ENCODE assay signal across 8 mouse cellular contexts in genomic region chr14:32609392-32609791, GRCm38 (mm10). TPM values are rescaled to one million over a fixed set of nuclear protein-coding genes. Genes with fewer than 3 reads are reported as not detected.
DNase-seq lines count a peak whose midpoint lies in the region; ATAC-seq and TF ChIP-seq lines count a peak whose summit lies in the region.

No protein-coding gene starts in this region.

- H3K27ac ChIP-seq in heart, adult 2 months, result no peak overlapping the region
- H3K27ac ChIP-seq in testis, adult 2 months (ENCODE audit: control insufficient read depth, insufficient read depth, low read depth, low read length), result no peak overlapping the region
- no peak overlapping the region for H3K27ac ChIP-seq in kidney, postnatal 0 days

- intact Hi-C loops in heart, adult 2 months (cut with DNase I), result no loop called here
- intact Hi-C loops in heart, postnatal 25 days (cut with DNase I), result loop anchor here (2.0 to 10.0 kb wide), 3 partner anchors 108 to 595 kb away; no protein-coding TSS in a partner anchor

- H3K27me3 ChIP-seq in heart, adult 2 months (ENCODE audit: control insufficient read depth, insufficient read depth, low read length), result no peaks in the 10 kb centered on the region; the same call in 1 of the 2 replicates
- H3K27me3 ChIP-seq in testis, adult 2 months (ENCODE audit: control insufficient read depth, insufficient read depth, low read length), result no peaks in the 10 kb centered on the region
- no peaks in the 10 kb centered on the region; the same call in 1 of the 2 replicates for H3K27me3 ChIP-seq in kidney, postnatal 0 days (ENCODE audit: insufficient read depth, low read length)

- H3K79me2 ChIP-seq in heart, adult 2 months (replicated peaks; ENCODE audit: control insufficient read depth, insufficient read depth, low read length), result no peaks in the 10 kb centered on the region

- no peak overlapping the region for H3K4me3 ChIP-seq in heart, adult 2 months
- H3K4me3 ChIP-seq in testis, adult 2 months (ENCODE audit: control insufficient read depth, low read depth, low read length), result no peak overlapping the region
- no peak overlapping the region for H3K4me3 ChIP-seq in kidney, postnatal 0 days (replicated peaks; ENCODE audit: low read depth, low read length)

- H3K9me3 ChIP-seq in kidney, postnatal 0 days (replicated peaks; ENCODE audit: low read length), result no peaks in the 10 kb centered on the region

- H3K9ac ChIP-seq in heart, adult 2 months (ENCODE audit: low read depth, low read length), result no peak overlapping the region
- no peak overlapping the region for H3K9ac ChIP-seq in kidney, postnatal 0 days (ENCODE audit: low read depth, low read length)

- no peak for TF ChIP-seq EP300 in heart, adult 2 months (IDR thresholded peaks at IDR 0.05; ENCODE audit: insufficient read depth, low read depth, low read length)

- no peaks in the 10 kb centered on the region for H3K4me1 ChIP-seq in heart, adult 2 months (ENCODE audit: control insufficient read depth, insufficient read depth, low read length)
- H3K4me1 ChIP-seq in testis, adult 2 months (ENCODE audit: control insufficient read depth, insufficient read depth, low read length), result no peaks in the 10 kb centered on the region
- H3K4me1 ChIP-seq in kidney, postnatal 0 days (replicated peaks; ENCODE audit: insufficient read depth, low read length), result no peaks in the 10 kb centered on the region

- H3K36me3 ChIP-seq in heart, adult 2 months (ENCODE audit: control insufficient read depth, insufficient read depth, low read length), result no peaks in the 10 kb centered on the region
- H3K36me3 ChIP-seq in testis, adult 2 months (ENCODE audit: control insufficient read depth, insufficient read depth, low read length), result no peaks in the 10 kb centered on the region
- no peaks in the 10 kb centered on the region for H3K36me3 ChIP-seq in kidney, postnatal 0 days (ENCODE audit: insufficient read depth, low read length)

- TF ChIP-seq CTCF in heart, adult 2 months (IDR thresholded peaks at IDR 0.05), result peak; percentile 80
- TF ChIP-seq CTCF in testis, adult 2 months (IDR thresholded peaks at IDR 0.05; ENCODE audit: control insufficient read depth, insufficient read depth, insufficient replicate concordance, low read depth, low read length), result peak; percentile 89
- peak; percentile 74 for TF ChIP-seq CTCF in kidney, postnatal 0 days (IDR thresholded peaks at IDR 0.05; ENCODE audit: low read depth)

- DNase-seq in heart, adult 2 months, result peak in 1 of 2 experiments; percentile 41
- no peak for DNase-seq in heart, postnatal 25 days (ENCODE audit: low spot score)
- no peak for DNase-seq in testis, postnatal 14 days (ENCODE audit: low spot score)
- DNase-seq in cerebellum, postnatal 36 days, result peak; percentile 40 to 49
- peak; percentile 40 for DNase-seq in kidney, postnatal 0 days (ENCODE audit: low spot score)
- DNase-seq in naive thymus-derived CD4-positive, alpha-beta T cell, adult 2 months (ENCODE audit: low read depth), result peak; percentile 7

- 30% methylated on average over 3 of the region's 3 CpGs for WGBS in heart, adult 2 months
- WGBS in kidney, postnatal 0 days, result 20% methylated on average over 3 of the region's 3 CpGs

- no peak for TF ChIP-seq POLR2A in heart, adult 2 months (IDR thresholded peaks at IDR 0.05; ENCODE audit: insufficient read depth, low read depth, low read length)
- no peak for TF ChIP-seq POLR2A in testis, adult 2 months (IDR thresholded peaks at IDR 0.05; ENCODE audit: control insufficient read depth, low read depth, low read length)

- H3K4me2 ChIP-seq in kidney, postnatal 0 days (ENCODE audit: low read length), result no peak overlapping the region

- ATAC-seq in kidney, postnatal 0 days (replicated peaks; ENCODE audit: low FRiP score, low read depth), result peak; percentile 46; the same call in 1 of the 2 replicates
- ATAC-seq in inflammation-experienced regulatory T-cells, adult 6 months, result no peak

RNA-seq across cellular contexts. Expression of gene Prrxl1, which starts 10.2 kb away (rescaled TPM):
- total RNA-seq in heart, adult 2 months (2021), result not detected
- not detected in 2 replicates for polyA plus RNA-seq in heart, adult 2 months (2012; rRNA removed)
- total RNA-seq in heart, postnatal 25 days (2021), result not detected
- not detected in 2 replicates for polyA plus RNA-seq in testis, adult 2 months (2012; rRNA removed)
- 0.04 TPM in 1 of 2 replicates, not detected in the other for polyA plus RNA-seq in kidney, postnatal 0 days (2015; fragmentation: Nextera tagmentation; extraction: Ambion mirVana)
- under 1 TPM in 1 of 3 experiments, not detected in 2; 0.26 TPM for polyA plus RNA-seq in inflammation-experienced regulatory T-cells, adult 6 months (2017; shearing (Covaris generic))

Comparison
In these comparisons a context has a peak if more than half of its experiments do, and no peak if none do; other contexts are left out.
1. DNase-seq: peak in cerebellum, postnatal 36 days (2 of 2), kidney, postnatal 0 days (single experiment) and naive thymus-derived CD4-positive, alpha-beta T cell, adult 2 months (single experiment); none in heart, postnatal 25 days (single experiment) and testis, postnatal 14 days (single experiment).
2. Peak in every context shown above with its lines, with median percentiles within 50 percentile points of each other: CTCF ChIP-seq.